Mouse (Mus musculus) right cerebral cortex, postnatal 4 days (tissue): ENCODE results near the gene Cacng8.

Experiments used
- DNase-seq: peaks from one replicate; pipeline ENCODE4 v3.0.0-alpha.2; 2022

Gene Cacng8

GRCm38 (mm10) chr7:3439984-3440383 lies 49.5 kb downstream of the Cacng8 start:
- no peak for DNase-seq

GRCm38 (mm10) chr7:3440526-3440925 lies 50.0 kb downstream of the Cacng8 start:
- DNase-seq: no peak

- no peak for DNase-seq
Observed at GRCm38 (mm10) chr7:3442476-3443062, 52.1 kb downstream of the Cacng8 start.

- no peak for DNase-seq
Observed at GRCm38 (mm10) chr7:3444678-3445077, 54.2 kb downstream of the Cacng8 start.

GRCm38 (mm10) chr7:3446584-3446983 lies 56.1 kb downstream of the Cacng8 start:
- DNase-seq: no peak

GRCm38 (mm10) chr7:3447026-3447425 lies 56.5 kb downstream of the Cacng8 start:
- DNase-seq: no peak

GRCm38 (mm10) chr7:3448737-3449454 lies 58.4 kb downstream of the Cacng8 start:
- DNase-seq: peak; percentile 95

GRCm38 (mm10) chr7:3450671-3451070 lies 60.2 kb downstream of the Cacng8 start:
- DNase-seq: no peak

- no peak for DNase-seq
Observed at GRCm38 (mm10) chr7:3451161-3451560, 60.7 kb downstream of the Cacng8 start.

- DNase-seq: no peak
Observed at GRCm38 (mm10) chr7:3452821-3453485, 62.5 kb downstream of the Cacng8 start.

- DNase-seq: no peak
Observed at GRCm38 (mm10) chr7:3453486-3454183, 63.2 kb downstream of the Cacng8 start.

GRCm38 (mm10) chr7:3457111-3457840 lies 66.8 kb downstream of the Cacng8 start:
- no peak for DNase-seq

- DNase-seq: no peak
Observed at GRCm38 (mm10) chr7:3457841-3458217, 67.3 kb downstream of the Cacng8 start.

GRCm38 (mm10) chr7:3460261-3460660 lies 69.8 kb downstream of the Cacng8 start:
- DNase-seq: no peak

GRCm38 (mm10) chr7:3463306-3463705 lies 72.8 kb downstream of the Cacng8 start:
- DNase-seq: no peak
